Mouse (Mus musculus) T-helper 1 cell (primary cell): ENCODE data around the gene Dkk3.
"Not testable (repeated sequence)": the region's sequence is repeated elsewhere in the genome, so short reads cannot be mapped to it uniquely, and the experiment has no call there.

Experiments used
- in situ Hi-C: fragments of 300-600 bp; cut with MboI, MseI; formaldehyde crosslinking; loops from one replicate; pipeline ENCODE4 v1.15.1; 2025; ENCODE audit warnings: high pct_unique_total_duplicates

Gene Dkk3

DNA sequence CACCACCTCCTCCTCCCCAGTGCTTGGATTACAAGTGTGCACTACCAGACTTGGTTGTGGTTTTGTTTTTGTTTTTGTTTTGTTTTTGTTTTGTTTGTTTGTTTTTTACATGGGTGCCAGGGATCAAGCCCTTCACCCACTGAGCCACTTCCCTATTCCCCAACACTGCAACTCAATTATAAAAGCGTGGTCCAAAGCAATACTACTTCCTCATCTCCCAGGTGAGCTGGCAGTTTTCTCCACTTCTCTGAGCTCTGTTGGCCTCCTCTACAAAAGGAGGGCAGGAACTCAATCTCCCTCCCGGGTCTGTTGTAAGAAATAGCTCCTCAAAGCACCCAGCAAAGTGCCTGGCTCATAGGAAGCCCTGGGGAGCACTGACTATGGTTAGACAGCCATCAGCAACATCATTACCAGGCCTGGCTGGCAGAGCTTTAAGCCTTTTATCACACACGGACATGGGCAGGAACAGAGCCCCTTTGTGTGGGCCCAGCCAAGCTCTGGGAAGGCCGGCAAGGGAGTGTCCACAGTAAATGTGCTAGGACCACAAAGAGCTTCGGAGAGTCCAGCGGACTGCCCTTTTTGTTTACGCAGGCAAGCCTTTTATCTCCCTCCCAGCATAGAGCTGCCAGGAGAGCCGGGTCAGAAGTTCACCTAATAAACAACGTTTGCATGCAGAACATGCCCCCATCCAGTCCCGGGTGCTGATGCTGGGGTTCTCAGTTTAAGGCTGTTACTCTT lies 11.3 kb upstream of the Dkk3 start:
- in situ Hi-C loops: no loop called here

DNA sequence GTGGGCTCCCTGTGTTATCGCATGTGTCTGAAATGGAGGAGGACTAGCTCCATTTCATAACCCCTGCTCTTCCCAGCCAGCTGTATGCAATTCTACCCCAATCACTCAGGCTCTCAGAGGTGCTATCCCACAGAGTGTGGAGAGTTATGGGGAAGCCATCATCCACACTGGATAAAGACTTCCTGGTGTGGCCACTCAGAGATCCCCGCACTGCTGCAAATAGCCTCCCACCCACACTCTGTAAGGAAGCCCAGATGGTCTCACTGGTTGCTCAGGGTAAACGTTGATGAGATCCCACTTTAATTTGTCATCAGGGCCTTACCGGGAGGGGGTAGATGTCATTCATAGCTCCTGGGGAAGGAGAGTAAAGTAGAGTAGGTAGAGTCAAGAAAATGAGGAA lies 6.7 kb upstream of the Dkk3 start:
- in situ Hi-C loops: no loop called here

DNA sequence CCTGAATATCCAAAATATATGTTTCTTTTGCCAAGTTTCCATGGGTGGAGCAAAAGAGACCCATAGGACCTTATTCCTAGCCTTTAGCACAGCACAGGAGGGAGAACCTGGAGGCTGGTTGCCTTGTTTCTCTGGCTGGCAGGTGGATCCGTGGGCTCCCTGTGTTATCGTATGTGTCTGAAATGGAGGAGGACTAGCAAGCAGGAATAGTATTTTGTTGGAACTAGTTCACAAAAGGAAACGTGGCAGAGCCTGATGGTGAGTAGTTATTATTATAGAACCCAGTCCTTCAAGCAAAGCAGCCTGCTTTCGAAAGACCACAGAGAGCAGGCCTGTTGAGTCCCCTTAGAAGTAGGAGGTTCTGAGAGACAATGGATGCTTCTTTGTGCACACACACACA lies 6.2 kb upstream of the Dkk3 start:
- in situ Hi-C loops: not testable (repeated sequence)

DNA sequence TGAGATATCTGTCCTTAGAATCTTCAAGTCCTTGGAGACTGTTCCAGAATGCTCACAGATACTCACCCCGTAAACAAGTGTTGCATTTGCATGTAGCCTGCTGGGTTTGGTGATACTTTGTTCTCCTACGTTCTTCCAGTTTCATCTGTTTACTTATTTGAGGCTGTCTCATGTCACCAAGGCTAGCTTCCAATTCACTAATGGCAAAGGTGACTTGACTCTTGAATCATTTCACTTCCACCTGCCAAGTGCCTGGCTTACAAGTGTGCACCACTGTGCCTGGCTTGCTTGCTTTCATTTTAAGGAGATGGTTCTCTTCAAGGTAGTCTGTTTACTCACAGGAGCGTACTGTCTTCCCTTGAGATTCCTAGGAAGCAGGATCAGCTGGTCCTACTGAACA lies 5.6 kb upstream of the Dkk3 start:
- in situ Hi-C loops: no loop called here

DNA sequence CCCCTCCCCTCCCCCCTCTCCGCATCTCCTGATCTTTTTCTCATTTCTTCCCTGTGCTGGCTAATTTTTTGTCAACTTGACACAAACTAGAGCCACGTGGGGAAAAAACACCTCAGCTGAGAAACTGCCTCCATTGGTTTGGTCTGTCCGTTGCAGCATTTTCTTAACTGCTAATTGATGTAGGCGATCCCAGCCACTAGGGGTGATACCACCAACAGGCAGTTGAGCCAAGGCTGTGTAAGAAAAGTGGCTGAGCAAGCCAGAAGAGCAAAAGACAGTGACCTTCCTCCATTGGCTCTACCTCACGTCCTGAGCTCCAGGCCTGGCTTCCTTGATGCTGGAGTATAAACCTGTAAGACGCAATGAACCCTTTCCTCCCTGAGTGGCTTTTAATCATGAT lies 978 bp upstream of the Dkk3 start:
- in situ Hi-C loops: no loop called here

DNA sequence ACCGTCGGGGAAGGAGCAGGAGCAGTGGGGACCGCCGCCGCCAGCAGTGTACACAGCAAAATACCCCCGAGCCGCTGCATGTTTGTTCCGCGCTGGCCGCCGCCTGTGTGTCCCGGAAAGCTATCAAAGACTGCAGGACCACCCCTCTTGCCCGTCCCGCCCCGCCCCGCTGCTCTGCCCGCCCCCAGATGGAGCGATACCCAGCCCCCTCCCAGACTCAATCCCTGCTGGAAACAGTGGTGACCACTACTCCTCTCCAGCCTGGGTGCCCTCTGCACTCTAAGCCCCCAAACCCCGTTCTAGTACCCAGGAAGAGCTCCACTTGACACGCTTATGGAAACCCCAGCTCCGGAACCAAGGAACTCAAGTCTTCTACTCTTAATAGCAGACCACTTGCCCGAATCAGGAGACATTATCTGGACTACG lies 528 bp downstream of the Dkk3 start:
- in situ Hi-C loops: no loop called here

DNA sequence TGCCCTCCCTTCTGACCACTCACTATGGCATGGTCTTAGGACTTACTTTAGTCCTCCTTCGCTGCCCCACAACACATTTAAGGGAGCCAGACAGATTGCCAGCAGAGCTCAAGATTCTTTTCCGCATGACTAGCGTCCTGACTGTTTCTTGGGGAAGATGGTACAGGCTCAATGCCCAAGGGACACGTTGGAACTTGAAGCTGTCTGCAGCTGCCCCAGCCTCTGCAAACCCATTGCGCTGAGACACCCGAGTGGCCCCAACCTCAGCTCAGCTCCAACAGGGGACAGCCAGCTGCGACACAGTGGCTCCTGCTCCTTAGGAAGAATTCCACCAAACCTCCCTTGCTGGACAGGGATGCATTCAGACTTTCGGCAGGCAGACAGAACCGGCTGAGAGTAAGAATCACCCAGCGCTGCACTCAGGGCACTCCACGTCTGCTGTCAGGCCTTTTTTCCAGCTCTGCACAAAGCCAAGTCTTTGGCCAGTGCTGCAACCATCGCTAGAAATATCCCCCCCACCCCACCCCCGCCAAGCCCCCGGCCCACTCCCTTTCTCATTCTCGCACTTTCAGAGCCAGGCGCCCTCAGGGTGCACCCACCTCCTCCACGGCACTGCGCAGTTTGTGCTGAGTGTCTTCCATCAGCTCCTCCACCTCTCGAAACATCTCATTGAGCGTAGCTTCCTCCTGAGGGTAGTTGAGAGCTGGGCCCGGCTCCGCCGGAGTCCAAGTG lies 1.1 kb downstream of the Dkk3 start:
- in situ Hi-C loops: no loop called here

DNA sequence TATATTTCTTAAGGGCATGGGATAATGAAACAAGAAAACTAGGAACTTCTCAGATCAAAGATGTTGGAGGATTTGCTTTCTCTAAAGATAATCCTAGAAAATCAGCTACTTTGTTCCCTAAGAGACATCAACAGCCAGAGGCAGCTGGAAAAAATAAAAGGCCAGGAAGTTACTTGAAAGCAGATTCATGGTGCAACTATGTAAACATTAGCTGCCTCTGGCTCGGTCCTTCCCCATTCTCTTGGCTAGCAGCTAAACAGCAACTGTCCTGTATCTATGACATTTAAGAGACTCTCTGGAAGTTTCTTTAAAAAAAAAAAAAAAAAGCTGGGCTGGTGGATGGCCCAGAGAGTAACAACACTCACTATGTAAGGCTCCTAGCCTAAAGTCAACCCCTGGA lies 3.7 kb downstream of the Dkk3 start:
- in situ Hi-C loops: no loop called here

DNA sequence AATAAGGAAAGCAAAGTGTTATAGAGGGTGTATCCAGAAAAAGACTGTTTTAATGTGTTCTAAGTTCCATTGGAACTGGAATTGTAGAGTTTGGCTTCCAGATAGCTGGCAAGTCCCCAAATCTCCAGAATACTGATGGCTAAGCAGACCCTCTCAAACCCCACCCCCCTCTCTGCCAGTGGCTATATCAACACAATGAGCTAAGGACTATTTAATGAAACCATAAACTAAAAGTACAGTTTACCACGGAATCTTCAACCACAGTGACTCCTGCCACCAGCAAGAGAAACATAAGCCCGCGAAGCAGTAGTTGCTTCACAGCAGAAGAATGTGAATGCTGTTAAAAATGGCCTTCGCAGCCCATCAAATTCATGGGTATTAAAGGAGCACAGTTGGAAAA lies 4.4 kb downstream of the Dkk3 start:
- in situ Hi-C loops: no loop called here

DNA sequence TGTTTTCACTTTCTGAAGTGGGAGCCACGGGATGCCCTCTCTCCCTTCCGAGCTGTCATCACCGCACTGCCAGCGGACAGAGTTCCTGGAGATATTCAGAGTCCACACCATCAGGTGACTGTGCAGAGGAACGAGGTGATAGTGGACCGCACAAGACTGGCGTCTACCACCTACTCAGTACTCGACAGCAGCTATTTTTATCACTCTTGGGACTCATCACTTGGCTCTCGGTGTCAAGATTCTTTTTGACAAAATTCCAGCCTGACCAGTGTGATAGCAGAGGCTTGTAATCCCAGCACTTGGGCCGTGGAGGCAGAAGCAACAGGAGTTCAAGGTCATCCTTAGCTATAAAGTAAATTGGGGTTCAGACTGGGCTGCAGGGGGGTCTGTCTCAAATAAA lies 9.7 kb downstream of the Dkk3 start:
- in situ Hi-C loops: no loop called here

DNA sequence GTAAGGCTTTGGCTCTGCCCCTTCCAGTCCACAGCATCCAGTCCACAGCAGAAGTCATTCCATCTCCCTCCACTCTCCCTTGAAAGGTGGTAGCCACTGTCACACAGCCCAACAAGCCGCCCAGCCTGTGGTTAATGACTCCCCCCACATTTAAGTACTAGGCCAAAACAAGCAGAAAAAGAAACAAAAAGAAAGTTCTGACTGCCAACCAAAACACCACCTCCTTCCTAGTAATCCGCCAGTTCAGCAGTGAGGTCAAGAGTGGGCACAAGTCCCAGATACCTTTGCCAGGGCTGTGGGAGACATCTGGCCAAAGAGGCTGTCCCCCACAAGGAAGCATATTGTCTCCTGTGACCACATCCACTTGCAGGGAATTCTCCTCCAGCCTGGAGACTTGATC lies 10.9 kb downstream of the Dkk3 start:
- in situ Hi-C loops: no loop called here

DNA sequence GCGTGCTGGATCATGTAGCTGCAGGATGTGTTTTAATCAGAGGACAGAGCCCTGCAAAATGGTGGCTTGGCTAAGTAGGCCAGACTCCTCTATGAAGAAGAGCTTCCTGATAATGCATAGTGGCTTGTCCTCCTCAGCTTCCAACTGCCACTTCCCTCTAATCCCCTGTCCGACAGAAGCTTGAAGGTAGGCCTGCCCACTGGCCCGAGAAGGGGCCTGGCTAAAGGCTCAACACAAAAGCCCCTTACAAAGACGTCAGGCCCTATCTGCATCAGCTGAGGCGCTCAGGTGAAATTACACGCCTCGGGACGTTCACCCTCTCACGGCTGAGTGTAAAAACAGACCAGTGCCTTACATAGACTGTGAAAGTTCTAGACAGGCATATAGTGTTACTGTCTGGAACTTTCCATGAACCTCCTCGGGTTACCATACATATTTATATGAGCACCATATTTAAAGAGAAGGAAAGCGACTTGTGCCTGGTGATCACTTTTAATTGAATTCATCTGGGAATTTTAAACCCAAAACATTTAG lies 14.1 kb downstream of the Dkk3 start:
- in situ Hi-C loops: no loop called here

DNA sequence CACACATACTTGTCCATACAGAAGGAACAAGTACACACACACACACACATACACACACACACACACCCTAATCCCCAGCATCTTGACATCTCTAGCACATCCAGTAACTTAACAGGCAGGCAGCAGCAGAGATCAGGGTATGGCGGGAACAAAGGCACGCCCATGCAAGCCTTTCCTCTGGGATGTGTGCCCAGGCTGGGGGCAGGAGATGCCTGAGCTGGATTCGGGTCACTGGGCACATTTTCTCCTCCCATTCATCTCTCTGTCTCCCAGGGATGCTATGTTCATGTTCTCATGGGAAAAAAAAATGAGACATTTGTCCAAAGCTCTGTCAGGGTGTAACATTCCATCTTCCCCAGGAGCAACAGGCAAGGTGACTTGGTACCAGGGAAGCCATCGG lies 14.9 kb downstream of the Dkk3 start:
- in situ Hi-C loops: no loop called here

DNA sequence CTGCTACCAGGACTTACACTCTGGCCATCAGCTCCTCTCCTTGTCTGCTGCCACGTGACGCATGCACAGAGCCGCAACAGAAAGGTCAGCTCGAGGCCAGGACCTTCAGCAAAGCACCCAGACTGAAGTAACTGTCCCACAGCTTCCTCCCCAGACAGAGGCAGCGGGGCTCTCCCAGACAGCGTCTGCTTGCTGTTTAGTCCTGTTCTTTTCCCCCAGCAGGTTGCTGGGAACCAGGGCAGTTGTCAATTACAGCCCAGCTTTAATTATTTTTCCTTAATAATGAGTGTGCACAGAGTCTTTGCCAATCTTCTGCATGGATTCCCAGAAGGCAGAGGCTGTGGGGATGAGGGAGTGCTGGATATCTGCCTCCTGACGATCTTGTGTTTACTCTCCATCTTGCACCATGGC lies 15.8 kb downstream of the Dkk3 start:
- in situ Hi-C loops: no loop called here

DNA sequence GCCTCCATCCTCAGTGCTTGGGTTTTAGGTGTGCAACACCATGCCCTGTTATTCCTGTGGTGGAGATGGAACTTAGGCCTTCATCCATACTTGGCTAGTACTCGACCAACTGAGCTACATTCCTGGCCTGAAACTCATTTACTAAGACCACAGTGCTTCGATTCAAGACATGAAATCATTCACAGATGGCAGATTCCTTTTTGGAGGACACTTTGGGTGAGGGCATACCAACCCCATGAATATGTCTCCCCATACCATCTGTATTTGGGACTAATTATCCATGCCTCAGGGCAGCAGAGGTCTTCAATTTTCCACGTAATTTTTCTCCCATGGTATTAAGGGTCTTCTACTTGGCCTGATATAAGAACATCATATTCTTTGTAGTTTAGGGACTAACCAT lies 16.2 kb downstream of the Dkk3 start:
- in situ Hi-C loops: no loop called here

DNA sequence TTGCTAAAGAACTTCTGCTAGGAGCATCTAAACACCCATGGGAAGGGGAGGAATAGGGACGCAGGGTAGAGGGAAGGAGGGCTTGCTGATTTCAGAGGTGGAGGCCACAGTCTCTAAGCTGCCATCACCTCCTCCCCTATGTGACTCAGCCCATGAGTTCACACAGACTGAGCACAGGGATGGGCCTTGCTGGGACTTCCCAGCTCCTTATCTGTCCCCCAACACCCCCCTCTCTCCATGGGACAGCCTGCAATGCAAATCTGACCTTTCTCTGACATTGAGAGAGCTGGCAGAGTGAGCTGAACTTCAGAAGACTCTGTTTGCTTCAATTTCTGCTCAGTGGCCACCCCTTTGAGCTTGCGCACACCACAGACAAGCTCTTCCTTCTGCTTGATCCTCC lies 18.1 kb downstream of the Dkk3 start:
- in situ Hi-C loops: no loop called here

DNA sequence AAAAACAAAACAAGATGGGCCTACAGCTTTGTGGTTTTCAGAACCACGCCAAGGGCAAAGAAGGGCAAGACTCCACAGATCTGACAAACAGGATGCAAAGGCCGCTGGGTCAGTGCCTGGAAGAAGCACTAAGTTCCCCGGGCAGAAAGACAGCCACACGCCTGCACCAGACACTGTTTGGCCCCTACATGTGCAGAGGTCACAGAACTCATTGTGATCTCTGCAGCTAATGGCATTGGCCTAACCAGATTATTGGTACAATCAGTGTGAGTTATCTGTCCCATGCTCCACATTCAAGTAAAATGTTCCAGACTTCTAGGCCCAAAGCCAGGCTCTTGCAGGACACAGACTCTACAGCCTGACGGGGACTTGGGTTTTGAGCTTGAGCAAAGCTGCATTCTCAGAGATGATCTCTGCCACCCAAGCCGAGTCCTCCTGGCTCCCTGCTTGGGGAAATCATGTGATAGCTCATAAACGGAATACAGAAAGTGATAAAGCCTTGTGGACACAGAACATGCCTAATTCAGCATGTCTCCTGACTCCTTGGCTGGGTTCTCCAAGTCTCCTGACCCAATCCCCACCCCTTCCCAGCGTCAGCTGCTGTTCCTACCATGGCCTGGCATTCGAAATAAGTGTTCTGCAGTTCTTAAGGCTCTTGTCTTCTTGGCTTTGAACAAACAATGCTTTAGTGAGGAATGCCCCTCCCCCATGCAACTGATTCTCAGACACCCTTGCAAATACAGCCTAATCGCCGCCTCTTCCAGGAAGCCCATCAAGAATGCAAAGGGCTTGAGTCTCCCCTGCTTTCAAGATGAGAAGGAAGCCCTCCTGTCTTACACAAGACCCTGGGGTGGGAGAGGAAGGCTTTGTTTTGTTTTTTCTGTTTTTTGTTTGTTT lies 20.1 kb downstream of the Dkk3 start:
- in situ Hi-C loops: no loop called here

DNA sequence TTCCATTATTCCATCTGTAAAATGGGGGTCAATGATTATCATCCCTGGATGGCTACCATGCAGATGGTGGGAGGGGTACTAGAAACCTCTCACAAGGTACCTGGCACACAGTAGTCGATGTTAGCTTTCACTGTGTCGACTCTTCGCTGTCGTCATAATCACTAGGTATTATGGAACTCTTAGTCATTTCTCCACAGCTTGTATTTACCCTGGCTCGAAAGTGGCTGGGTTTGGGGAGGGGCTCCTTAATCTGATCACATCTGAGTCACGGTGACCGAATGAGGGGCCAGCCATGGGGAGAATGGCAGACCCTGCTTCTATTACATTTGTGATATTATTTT lies 20.7 kb downstream of the Dkk3 start:
- in situ Hi-C loops: no loop called here

DNA sequence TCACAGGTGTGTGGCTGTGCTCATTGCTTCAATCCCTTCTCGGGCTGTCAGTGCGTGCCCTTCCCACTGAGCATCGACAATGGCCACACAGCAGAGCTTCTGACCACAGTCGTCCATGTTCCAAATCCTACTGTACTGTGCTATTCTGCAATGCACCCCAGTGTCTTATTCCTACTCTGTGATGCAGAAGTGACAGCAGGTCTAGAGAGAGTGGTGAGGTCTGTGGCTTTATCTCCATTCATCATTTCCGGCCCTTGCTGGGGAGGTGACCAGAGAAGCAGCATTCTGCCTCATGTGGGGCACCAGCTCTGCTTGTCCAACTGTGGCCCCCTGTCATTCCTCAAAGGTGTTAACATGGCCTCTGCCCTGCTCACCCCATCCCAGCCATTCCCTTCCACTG lies 22.3 kb downstream of the Dkk3 start:
- in situ Hi-C loops: no loop called here

DNA sequence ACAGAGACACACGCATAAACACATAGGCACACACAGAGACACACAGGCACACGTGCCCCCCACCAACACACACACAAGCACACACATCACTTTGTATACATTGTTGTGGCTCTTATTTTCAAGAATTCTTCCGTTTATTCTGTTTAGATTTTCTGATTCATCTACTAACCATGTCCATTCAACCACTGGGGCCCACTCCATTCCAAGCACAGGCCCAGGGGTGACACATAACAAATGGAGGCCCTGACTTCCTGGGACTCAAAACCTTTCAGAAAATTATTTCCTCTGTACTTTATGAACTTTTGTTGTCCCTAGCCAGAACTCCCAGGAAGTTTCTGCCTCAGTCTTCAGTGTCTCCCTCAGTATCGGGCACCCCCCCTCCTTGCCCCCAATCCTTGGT lies 23.7 kb downstream of the Dkk3 start:
- in situ Hi-C loops: no loop called here

DNA sequence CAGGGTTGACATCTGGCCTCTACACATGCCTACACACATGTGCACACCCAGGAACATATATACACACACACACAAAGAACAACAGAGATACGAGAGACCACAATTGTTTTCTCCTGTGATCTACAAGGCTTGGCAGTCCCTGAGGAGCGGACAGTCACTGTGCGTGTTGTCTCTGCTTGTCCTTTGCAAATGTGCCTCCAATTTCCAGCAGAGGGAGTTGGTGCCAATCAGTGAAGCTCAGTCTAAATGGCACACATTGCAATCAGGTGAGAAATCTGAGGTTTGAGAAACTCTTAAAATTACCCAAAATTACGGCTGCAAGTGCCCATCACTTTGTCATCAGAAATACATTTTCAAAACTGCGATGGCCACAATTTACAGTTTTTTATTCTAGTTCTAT lies 25.6 kb downstream of the Dkk3 start:
- in situ Hi-C loops: no loop called here

DNA sequence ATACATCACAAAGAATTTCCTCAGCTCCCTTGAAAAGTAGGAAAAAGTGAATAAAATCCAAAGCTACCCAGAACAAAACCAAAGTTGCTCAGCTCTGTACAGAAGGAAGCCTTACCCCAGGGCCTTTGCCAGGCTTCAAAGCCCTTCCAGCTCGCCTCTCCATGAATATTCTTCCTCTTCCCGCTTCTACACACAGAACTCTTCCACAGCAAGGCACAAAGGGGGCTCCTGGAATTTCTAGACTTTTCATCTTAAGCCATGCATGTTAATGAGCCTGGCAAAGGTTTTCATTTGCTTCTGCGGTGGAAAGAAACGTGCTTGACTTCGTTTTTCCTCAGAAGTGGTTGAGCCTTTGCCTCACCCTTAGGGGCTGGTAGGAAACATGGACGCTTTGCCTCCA lies 26.9 kb downstream of the Dkk3 start:
- in situ Hi-C loops: no loop called here
